Mouse (Mus musculus): Measurements from ENCODE around the gene Izumo1. TPM values are rescaled to one million over a fixed set of nuclear protein-coding genes. Genes with fewer than 3 reads are reported as not detected.
A peak's percentile ranks its signal among the peaks of the same experiment; 100 is the strongest.

Gene Izumo1
- not detected in 3 replicates for total RNA-seq (2017)

GRCm38 (mm10) chr7:45621443-45621842, at the start of gene Izumo1:
Izumo1 (plus strand) TSS chr7:45621811.
- ATAC-seq (replicated peaks; ENCODE audit: insufficient number of reproducible peaks, low FRiP score, low TSS enrichment, poor library complexity, severe bottlenecking): no peak

- no peak for ATAC-seq (replicated peaks; ENCODE audit: insufficient number of reproducible peaks, low FRiP score, low TSS enrichment, poor library complexity, severe bottlenecking)
Observed at GRCm38 (mm10) chr7:45571966-45572365, 49.6 kb upstream of the Izumo1 start.

DNA sequence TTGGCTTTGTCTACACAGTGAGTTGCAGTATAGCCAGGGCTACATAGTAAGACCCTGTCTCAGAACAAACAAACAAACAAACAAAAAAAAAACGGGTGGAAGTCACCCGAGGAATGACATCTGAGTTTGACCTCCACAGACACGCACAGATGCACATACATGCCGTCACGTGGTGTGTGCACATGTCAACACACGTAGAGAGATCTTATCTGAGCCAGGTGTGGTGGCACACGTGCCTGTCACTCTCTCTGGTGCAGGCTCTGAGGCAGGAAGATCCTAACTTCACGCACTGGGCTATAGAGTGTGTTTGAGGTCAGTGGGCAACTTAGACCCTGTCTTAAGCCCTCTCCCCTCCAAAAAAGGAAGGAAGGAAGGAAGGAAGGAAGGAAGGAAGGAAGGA, 47.7 kb upstream of the Izumo1 start:
- no peak for ATAC-seq (replicated peaks; ENCODE audit: insufficient number of reproducible peaks, low FRiP score, low TSS enrichment, poor library complexity, severe bottlenecking)

GRCm38 (mm10) chr7:45574472-45575379, 46.9 kb upstream of the Izumo1 start:
- no peak for ATAC-seq (replicated peaks; ENCODE audit: insufficient number of reproducible peaks, low FRiP score, low TSS enrichment, poor library complexity, severe bottlenecking)

GRCm38 (mm10) chr7:45585923-45586322, 35.7 kb upstream of the Izumo1 start:
- no peak for ATAC-seq (replicated peaks; ENCODE audit: insufficient number of reproducible peaks, low FRiP score, low TSS enrichment, poor library complexity, severe bottlenecking)

GRCm38 (mm10) chr7:45587631-45588592, 33.7 kb upstream of the Izumo1 start:
- no peak for ATAC-seq (replicated peaks; ENCODE audit: insufficient number of reproducible peaks, low FRiP score, low TSS enrichment, poor library complexity, severe bottlenecking)

GRCm38 (mm10) chr7:45589173-45589572, 32.4 kb upstream of the Izumo1 start:
- ATAC-seq (replicated peaks; ENCODE audit: insufficient number of reproducible peaks, low FRiP score, low TSS enrichment, poor library complexity, severe bottlenecking): peak; percentile 87

GRCm38 (mm10) chr7:45589898-45590297, 31.7 kb upstream of the Izumo1 start:
- ATAC-seq (replicated peaks; ENCODE audit: insufficient number of reproducible peaks, low FRiP score, low TSS enrichment, poor library complexity, severe bottlenecking): no peak

DNA sequence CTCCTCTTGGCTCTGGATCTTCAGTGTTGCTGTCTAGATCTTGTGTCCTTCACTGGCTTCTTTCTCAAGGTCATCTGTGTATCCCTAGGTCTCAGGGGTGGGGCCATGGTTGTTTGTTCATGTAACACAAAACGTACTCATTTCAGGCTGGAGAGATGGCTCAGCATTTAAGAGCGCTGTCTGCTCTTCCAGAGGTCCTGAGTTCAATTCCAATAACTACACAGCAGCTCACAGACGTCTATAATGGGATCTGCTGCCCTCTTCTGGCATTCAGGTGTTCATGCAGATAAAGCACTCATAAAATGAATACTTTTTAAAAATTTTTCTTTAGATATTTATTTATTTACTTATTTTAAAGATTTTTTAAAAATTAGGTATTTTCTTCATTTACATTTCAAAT, 30.7 kb upstream of the Izumo1 start:
- ATAC-seq (replicated peaks; ENCODE audit: insufficient number of reproducible peaks, low FRiP score, low TSS enrichment, poor library complexity, severe bottlenecking): no peak

- peak; percentile 30 for ATAC-seq (replicated peaks; ENCODE audit: insufficient number of reproducible peaks, low FRiP score, low TSS enrichment, poor library complexity, severe bottlenecking)
Observed at GRCm38 (mm10) chr7:45591880-45592279, 29.7 kb upstream of the Izumo1 start.

DNA sequence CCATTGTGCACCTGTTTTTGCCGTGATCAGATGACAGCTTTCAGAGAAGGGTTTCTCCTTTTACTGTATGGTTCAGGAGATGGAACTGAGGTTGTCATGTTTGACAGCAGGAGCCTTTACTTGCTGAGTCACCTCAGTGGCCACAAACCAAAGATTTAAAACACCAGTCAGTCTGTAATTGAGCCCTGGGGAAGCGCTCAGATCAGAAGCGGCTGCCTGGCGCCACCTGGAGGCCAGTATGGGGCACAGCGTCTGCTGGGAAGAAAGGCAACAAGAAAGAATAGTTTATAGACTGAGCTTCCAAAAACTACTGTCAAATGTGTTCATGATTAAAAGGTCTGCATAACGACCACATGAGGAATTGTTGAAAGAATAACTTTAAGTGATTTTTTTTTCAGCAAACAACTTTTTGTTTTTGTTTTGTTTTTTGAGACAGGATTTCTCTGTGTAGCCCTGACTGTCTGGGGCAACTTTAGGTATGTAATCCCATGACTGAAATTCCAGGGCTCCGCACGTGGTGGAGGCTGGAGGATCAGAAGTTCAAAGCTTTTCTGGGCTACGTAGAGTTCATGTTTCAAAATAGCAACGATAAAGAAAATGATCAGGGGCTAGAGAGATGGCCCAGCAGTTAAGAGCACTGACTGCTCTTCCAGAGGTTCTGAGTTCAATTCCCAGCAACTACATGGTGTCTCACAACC, 28.3 kb upstream of the Izumo1 start:
- peak; percentile 65 for ATAC-seq (replicated peaks; ENCODE audit: insufficient number of reproducible peaks, low FRiP score, low TSS enrichment, poor library complexity, severe bottlenecking)

DNA sequence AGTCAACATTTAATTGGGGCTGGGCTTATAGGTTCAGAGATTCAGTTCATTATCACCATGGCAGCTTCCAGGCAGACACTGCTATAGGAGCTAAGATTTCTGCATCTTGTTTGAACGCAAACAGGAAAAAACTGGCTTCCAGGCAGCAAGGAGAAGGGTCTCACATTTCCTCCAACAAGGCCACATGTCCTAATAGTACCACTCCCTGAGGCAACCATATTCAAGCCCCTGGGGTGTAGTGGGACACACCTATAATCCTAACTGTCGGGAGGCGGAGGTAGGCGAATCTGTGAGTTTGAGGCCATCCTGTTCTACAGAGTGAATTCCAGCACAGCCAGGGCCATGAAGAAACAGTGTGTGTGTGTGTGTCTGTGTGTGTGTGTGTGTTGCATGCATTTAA, 26.4 kb upstream of the Izumo1 start:
- no peak for ATAC-seq (replicated peaks; ENCODE audit: insufficient number of reproducible peaks, low FRiP score, low TSS enrichment, poor library complexity, severe bottlenecking)

- no peak for ATAC-seq (replicated peaks; ENCODE audit: insufficient number of reproducible peaks, low FRiP score, low TSS enrichment, poor library complexity, severe bottlenecking)
Observed at GRCm38 (mm10) chr7:45596107-45596506, 25.5 kb upstream of the Izumo1 start.

DNA sequence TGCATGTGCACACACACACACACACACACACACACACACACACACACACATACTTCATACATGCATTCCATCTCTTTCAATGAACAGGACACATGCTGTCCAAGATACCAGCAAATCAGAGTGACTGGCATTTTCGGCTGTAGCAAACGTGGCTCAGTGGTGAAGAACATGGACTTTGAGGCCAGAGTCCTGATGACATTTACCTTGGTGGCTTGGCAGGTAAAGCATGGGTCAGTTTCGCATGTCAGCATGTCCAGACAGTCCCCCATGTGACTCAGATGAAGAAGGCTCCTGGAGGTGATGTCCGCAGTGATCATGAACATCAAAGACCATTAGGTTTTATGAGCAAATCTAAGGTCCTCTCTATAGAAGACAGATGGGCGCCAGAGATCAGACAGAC, 24.6 kb upstream of the Izumo1 start:
- ATAC-seq (replicated peaks; ENCODE audit: insufficient number of reproducible peaks, low FRiP score, low TSS enrichment, poor library complexity, severe bottlenecking): no peak

DNA sequence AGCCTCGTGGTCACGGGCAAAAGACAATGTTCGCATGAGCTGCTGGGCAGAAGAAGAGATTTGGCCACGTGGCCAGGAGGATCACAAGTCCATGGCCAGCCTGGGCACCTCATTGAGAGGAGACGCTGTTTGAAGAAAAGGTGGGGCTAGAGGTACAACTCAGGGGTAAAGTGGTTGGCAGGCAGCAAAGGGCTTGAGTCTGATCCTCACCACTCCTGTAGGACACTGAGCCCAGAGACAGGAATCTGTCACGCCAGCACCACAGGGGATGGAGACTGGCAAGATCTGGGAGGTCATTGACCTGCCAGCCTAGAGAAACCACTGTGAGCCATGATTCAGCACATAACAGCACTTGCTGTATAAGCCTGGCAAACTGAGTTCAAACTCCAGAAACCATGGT, 24.1 kb upstream of the Izumo1 start:
- ATAC-seq (replicated peaks; ENCODE audit: insufficient number of reproducible peaks, low FRiP score, low TSS enrichment, poor library complexity, severe bottlenecking): no peak

- ATAC-seq (replicated peaks; ENCODE audit: insufficient number of reproducible peaks, low FRiP score, low TSS enrichment, poor library complexity, severe bottlenecking): no peak
Observed at GRCm38 (mm10) chr7:45598960-45599879, 22.4 kb upstream of the Izumo1 start.

- ATAC-seq (replicated peaks; ENCODE audit: insufficient number of reproducible peaks, low FRiP score, low TSS enrichment, poor library complexity, severe bottlenecking): no peak
Observed at GRCm38 (mm10) chr7:45605704-45606289, 15.8 kb upstream of the Izumo1 start.

DNA sequence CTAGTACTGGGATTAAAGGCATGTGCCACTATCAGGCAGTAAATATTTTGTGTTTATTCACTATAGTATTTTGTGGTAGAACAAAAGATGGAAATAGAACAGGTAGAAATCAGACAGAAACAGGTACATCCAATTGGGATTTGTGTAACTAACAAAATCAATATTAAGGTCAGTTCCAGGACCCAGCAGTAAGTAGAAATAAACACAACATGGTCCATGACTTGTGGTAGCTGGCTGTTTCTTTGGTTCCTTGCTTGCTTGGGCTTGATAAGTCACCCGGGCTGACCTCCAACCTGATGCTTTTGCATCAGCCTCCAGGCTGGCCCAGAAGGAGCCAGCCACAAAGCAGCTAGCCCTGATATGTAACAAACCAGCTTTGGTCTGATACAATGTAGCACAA, 12.1 kb upstream of the Izumo1 start:
- no peak for ATAC-seq (replicated peaks; ENCODE audit: insufficient number of reproducible peaks, low FRiP score, low TSS enrichment, poor library complexity, severe bottlenecking)

Measured in monocyte, adult 5-6 weeks (primary cell).